Mouse (Mus musculus): Measurements from ENCODE around the gene Zscan2.

The Zscan2 gene

GRCm38 (mm10) chr7:80843910-80844640 lies 16.6 kb upstream of the Zscan2 start:
- no peak for DNase-seq

- no peak for DNase-seq
Measured at GRCm38 (mm10) chr7:80844691-80845090, 16.0 kb upstream of the Zscan2 start.

GRCm38 (mm10) chr7:80845621-80846279 lies 15.0 kb upstream of the Zscan2 start:
- DNase-seq: peak; percentile 60

- DNase-seq: no peak
Measured at GRCm38 (mm10) chr7:80846280-80846678, 14.4 kb upstream of the Zscan2 start.

- DNase-seq: no peak
Measured at GRCm38 (mm10) chr7:80846709-80847108, 14.0 kb upstream of the Zscan2 start.

- no peak for DNase-seq
Measured at GRCm38 (mm10) chr7:80849267-80849666, 11.5 kb upstream of the Zscan2 start.

GRCm38 (mm10) chr7:80849710-80850109 lies 11.0 kb upstream of the Zscan2 start:
- peak; percentile 69 for DNase-seq

GRCm38 (mm10) chr7:80850520-80850919 lies 10.2 kb upstream of the Zscan2 start:
- DNase-seq: no peak

- no peak for DNase-seq
Measured at GRCm38 (mm10) chr7:80853218-80853617, 7.5 kb upstream of the Zscan2 start.

- DNase-seq: no peak
Measured at GRCm38 (mm10) chr7:80855316-80855715, 5.4 kb upstream of the Zscan2 start.

- DNase-seq: peak; percentile 91
Measured at GRCm38 (mm10) chr7:80857181-80857580, 3.5 kb upstream of the Zscan2 start.

GRCm38 (mm10) chr7:80860227-80860626 lies 493 bp upstream of the Zscan2 start:
- peak; percentile 89 for DNase-seq

- DNase-seq: no peak
Measured at GRCm38 (mm10) chr7:80862475-80862874, 1.8 kb downstream of the Zscan2 start.

- DNase-seq: no peak
Measured at GRCm38 (mm10) chr7:80863520-80863919, 2.8 kb downstream of the Zscan2 start.

GRCm38 (mm10) chr7:80864151-80864550 lies 3.4 kb downstream of the Zscan2 start:
- DNase-seq: no peak

- DNase-seq: peak; percentile 51
Measured at GRCm38 (mm10) chr7:80864831-80865230, 4.1 kb downstream of the Zscan2 start.

GRCm38 (mm10) chr7:80865521-80865920 lies 4.8 kb downstream of the Zscan2 start:
- no peak for DNase-seq

- DNase-seq: peak; percentile 63
Measured at GRCm38 (mm10) chr7:80866514-80867147, 5.9 kb downstream of the Zscan2 start.

- peak; percentile 24 for DNase-seq
Measured at GRCm38 (mm10) chr7:80868686-80869085, 8.0 kb downstream of the Zscan2 start.

GRCm38 (mm10) chr7:80873038-80873437 lies 12.3 kb downstream of the Zscan2 start:
- no peak for DNase-seq

- no peak for DNase-seq
Measured at GRCm38 (mm10) chr7:80873631-80874030, 12.9 kb downstream of the Zscan2 start.

GRCm38 (mm10) chr7:80875727-80876126 lies 15.0 kb downstream of the Zscan2 start:
- no peak for DNase-seq

GRCm38 (mm10) chr7:80882830-80883505 lies 22.2 kb downstream of the Zscan2 start:
- peak; percentile 92 for DNase-seq

Data from lung, postnatal 36 days (tissue).